Mouse (Mus musculus) G1E (cell line): Measurements from ENCODE around the gene Fam124a.
"Not testable (repeated sequence)": the region's sequence is repeated elsewhere in the genome, so short reads cannot be mapped to it uniquely, and the experiment has no call there.

Experiments
- CTCF ChIP-seq: IDR thresholded peaks from 2 replicates; pipeline ENCODE4 v1.5.1; 2012; ENCODE audit warnings: low read depth, low read length, inconsistent platforms, mixed read lengths
- GATA1 ChIP-seq: IDR thresholded peaks from 2 replicates; pipeline ENCODE4 v1.6.1; 2012; ENCODE audit warnings: borderline replicate concordance, low read length, inconsistent platforms, mixed read lengths
- TAL1 ChIP-seq: conservative IDR thresholded peaks from 2 replicates; pipeline ENCODE4 v1.6.1; 2012; ENCODE audit warnings: low read depth, low read length, inconsistent platforms, mixed read lengths

DNA sequence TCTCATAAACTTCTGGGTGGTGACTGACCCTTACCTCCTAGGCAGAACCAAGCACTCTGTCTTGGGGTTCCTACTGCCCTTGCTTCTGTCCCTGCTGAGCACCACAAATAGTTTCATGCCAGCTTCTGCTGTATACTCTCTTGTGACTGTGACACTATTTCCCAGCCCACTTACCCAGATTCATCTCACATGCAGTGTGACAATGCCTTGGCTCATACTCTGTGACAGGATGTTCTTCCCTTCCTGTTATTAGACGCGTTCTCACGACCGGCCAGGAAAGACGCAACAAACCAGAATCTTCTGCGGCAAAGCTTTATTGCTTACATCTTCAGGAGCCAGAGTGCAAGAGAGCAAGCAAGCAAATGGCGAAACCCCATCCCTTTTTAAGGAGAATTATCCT is 86.8 kb downstream of the Fam124a start:
- not testable (repeated sequence) for TF ChIP-seq CTCF, TAL1, GATA1
